Mouse (Mus musculus) adrenal gland, postnatal 4 days (tissue): ENCODE data around the gene Ccdc51. TPM values are rescaled to one million over a fixed set of nuclear protein-coding genes. Genes with fewer than 3 reads are reported as not detected.

Source experiments
- DNase-seq, 2 experiments: peaks; one replicate each; pipeline ENCODE4 v3.0.0; 2021 to 2022; ENCODE audit warnings: low spot score in 2 of 2, mixed read lengths in 2 of 2
- long read RNA-seq, 2 experiments: library from polyadenylated mRNA; stranded (forward); transcript quantifications; one replicate each; pipeline ENCODE4 v2.0.0; 2021
- total RNA-seq, 2 experiments: library from RNA; stranded (reverse); gene quantifications; 2 replicates each; pipeline ENCODE4 v1.2.3; 2021

Ccdc51 gene
- total RNA-seq: 10 to 100 TPM; 17.3 to 18.5 TPM
- long read RNA-seq, experiment 1, transcript Ccdc51-201 (4 exons, 1,526 nt): major isoform, 21 of 23 reads
- long read RNA-seq, experiment 1, partial matches to known transcripts: 2 of 23 reads
- long read RNA-seq, experiment 1, other reads (novel, unspliced or antisense): 0 of 23 reads
- long read RNA-seq, experiment 2, transcript Ccdc51-201 (4 exons, 1,526 nt): major isoform, 12 of 18 reads
- long read RNA-seq, experiment 2, partial matches to known transcripts: 4 of 18 reads
- long read RNA-seq, experiment 2, other reads (novel, unspliced or antisense): 2 of 18 reads

DNA sequence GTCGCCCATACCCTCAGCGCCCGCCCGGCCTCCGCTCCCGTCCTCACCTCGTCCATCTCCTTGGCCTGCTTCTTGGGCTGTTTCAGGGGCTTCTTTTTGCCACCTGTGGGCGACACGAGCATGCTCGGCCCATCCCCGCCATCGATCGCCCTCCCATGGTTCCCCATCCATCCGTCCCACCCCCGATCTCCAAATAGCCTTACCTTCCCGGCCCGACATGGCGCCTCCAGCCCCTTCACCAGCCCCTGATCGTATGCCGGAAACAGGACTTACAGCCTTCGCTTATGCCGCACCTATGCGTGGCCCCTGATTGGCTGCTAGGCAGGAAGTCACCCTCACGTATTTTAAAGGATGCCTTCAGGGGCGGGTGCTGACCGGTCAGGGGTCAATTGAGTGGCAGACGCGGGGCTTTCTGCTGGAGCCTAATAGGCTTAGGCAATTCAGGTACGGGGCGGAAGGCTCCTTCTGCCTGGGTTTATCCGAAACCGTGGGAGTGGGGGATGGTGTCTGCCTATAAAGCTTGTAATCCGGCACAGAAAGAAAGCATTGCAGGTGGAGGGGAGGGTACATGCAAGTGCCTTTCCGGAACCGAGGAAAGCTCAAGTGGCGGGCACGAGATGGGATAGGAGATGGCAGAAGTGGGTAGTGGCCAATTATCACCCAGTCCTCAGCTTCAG lies at the start of gene Ccdc51, which contains the start of gene Tma7:
TSS of gene Ccdc51 (plus strand) at position 370 of the 677 bp plus-strand sequence.
TSS of gene Tma7 (minus strand) at position 464 of the 677 bp plus-strand sequence.
- peak in 1 of 2 experiments; percentile 77 for DNase-seq

DNA sequence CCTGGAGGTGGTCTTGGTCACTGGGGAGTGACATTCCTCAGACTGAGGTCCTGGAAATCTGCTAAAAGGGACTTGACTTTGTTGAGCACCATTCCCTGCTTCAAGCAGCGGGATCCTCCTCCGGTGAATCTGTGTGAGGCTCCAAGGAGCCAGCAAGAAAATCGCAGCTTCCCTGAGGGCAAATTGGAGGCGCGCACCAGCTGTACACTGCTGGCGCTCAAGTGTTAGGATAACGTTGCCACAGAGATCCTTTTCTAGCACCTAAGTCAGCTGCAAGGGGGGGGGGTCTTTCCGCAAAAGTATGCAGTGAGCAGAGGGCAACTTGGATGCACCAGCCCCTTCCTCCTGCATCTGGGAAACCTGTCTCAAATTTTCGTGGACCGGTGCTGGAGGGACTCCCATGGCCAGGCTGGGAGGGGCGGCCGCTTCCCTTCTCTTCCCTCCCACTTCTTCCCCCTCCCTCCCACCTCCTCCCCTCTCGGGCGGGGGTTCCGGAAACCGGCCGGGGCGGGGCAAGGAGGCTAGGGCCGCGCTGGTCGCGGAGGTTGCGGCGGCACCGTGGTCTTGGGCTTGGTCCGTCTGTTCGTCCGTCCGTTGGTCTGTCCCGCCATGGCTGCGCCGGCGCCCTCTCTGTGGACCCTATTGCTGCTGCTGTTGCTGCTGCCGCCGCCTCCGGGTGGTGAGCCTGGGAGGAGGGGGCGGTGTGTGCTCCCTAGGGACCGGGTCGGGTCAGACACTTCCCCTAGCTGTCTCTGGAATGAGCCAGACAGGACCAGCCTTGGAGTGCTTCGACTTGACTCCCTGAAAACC lies 44.0 kb upstream of the Ccdc51 start, which contains the start of gene Shisa5:
TSS of gene Shisa5 (plus strand) at position 480 of the 810 bp plus-strand sequence.
- DNase-seq: peak; percentile 63 to 76

DNA sequence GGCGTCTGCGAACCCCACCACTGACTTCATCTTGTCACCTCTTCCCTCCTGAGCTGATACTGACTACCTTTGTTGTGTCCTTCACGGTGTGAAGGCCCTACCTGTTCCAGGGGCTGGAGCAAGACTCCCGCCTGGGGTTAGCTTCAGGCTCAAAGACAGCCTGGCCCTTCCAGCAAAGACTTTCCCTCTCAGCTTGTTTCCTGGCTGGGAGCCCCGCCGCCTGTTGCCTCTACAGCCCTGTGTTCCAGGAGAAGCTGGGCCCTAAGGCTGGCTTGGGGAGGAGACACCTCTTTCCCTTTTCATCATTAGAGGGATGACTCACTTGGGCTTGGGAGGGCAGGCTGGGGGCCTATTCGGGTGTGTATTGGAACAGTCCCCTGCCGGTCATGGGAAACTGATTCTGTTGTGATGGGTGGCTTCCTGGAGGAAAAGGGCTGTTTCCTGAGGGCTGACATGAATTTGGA lies 43.4 kb upstream of the Ccdc51 start:
- DNase-seq: no peak

DNA sequence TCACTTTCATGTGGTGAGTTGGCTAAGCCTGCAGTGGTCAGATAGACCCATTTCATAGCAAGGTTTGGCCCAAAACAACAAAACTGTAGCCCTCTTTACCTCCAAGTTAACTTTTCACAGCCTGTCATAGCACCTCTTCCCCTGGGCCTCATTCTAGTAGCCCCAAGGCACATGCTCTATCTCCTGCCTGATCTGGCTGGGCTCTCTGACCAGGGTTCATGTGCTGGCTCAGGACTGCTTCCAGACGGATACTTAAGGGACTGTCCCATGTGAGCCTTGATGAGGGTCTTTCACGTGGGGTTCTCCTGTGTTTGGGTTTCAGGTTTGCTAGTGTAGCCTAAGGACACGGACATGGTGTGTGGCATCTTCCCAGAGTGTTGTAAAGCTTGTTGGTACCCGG lies 42.6 kb upstream of the Ccdc51 start:
- no peak for DNase-seq

DNA sequence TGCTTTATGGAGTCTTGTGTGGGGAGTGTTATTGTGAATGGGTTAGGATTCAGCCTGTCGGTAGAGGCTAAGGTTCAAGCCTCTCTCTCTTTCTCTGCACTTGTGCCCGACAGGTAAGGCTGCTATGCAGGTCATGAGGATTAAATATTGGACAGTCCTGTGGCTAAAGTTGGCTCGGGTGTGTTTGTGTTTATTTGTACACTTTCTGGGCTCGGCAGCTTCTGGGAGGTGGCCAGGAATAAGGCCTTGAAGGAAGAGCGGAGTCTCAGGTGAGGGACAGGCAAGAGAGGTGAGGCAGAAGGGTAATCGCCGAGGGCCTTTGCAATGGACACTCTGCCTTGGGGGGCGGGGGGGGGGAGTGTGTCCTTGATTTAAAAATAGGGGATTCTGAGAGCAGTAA lies 42.1 kb upstream of the Ccdc51 start:
- no peak for DNase-seq

DNA sequence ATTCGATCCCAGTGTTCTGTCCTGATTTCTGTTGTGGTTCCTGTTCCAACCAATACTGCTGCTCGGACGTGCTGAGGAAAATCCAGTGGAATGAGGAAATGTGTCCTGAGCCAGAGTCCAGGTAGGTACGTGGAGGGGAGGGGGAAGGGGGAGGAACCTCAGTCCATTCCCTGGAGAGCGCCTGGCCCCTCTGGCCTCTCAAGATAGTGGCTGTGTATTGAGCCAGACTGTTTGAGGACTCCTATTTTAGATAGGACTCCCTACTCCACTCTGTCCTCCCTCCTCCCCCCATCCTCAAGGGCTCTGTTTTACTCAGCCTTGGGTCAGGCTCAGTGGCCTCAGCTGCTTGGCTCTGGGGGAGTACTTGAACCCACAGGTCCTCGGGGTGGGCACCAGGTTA lies 41.4 kb upstream of the Ccdc51 start:
- DNase-seq: no peak

DNA sequence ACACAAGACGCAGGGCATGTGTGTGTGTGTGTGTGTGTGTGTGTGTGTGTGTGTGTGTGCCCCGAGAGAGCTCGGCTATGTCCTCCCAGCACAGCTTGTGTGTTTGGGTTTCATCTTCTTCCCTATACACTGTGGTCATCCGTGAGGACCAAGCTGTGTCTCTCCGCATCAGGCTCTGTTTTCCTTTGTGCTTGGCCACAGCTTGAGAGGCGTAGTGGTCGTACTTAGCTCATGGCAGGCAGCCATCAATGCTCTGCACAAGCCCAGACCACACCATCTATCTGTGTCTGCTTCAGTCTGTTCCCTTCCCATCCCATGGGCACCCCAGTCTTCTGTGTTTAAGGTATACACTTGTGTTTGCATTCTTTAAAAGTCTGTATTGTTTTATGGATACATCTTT lies 40.9 kb upstream of the Ccdc51 start:
- no peak for DNase-seq

DNA sequence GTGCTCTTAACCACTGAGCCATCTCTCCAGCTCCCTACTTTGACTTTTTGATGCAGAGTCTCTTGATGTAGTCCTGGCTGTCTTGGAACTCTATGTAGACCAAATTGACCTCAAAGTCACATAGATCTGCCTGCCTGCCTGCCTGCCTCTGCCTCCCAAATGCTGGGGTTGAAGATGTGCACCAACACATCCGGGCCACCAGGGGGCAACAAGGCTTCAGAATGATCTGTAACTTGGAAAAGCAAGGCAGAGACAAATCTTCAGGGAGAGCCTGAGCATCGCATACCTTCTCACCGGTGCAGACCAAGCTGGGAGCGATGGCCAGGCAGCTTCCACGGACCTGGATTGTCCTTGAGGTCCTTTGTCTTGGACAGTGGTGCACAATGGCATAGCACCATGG lies 36.0 kb upstream of the Ccdc51 start:
- no peak for DNase-seq

- no peak for DNase-seq
Measured at GRCm38 (mm10) chr9:109049316-109049715, 33.0 kb upstream of the Ccdc51 start.

GRCm38 (mm10) chr9:109049996-109050673 lies 32.2 kb upstream of the Ccdc51 start:
- DNase-seq: peak in 1 of 2 experiments; percentile 1

- DNase-seq: no peak
Measured at GRCm38 (mm10) chr9:109050674-109050997, 31.7 kb upstream of the Ccdc51 start.

- DNase-seq: peak in 1 of 2 experiments; percentile 1
Measured at GRCm38 (mm10) chr9:109051011-109051501, 31.2 kb upstream of the Ccdc51 start.

DNA sequence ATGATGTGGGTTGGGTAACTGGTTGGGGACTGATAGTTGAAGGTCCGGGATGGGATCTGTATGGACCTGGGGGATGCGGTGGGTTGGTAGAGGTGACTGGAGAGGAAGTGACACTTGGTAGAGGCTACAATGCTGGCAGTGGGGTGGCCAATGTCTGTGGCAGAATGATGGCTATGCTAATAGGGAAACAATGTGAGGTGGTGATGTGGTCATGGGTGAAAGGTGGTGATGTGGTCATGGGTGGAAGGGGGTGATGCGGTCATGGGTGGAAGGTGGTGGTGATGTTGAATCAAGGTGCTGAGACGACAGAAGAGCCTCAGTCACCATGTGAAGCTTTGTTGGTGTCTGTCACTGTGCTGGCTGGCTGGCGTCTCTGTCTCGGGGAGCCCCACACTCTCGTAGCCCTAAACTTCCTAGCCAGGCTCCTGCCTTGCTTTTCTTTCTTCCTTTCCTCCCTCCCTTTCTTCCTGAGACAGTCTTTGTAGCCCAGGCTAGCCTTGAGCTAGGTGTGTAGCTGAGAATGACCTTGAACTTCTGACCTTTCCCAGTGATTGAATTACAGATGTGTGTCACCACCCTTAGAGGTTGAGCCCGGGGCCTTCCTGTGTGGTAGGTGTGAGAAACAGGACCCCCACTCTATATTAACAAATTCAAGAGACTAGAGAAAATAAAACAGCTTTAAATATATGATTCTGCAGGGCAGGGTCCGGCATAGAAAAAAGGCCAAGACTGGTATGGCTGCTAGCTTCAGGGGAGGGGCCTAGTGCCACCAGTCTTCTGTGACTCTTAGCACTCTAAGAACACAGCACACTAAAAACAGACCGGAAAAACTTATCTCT lies 30.4 kb upstream of the Ccdc51 start:
- DNase-seq: peak in 1 of 2 experiments; percentile 1

DNA sequence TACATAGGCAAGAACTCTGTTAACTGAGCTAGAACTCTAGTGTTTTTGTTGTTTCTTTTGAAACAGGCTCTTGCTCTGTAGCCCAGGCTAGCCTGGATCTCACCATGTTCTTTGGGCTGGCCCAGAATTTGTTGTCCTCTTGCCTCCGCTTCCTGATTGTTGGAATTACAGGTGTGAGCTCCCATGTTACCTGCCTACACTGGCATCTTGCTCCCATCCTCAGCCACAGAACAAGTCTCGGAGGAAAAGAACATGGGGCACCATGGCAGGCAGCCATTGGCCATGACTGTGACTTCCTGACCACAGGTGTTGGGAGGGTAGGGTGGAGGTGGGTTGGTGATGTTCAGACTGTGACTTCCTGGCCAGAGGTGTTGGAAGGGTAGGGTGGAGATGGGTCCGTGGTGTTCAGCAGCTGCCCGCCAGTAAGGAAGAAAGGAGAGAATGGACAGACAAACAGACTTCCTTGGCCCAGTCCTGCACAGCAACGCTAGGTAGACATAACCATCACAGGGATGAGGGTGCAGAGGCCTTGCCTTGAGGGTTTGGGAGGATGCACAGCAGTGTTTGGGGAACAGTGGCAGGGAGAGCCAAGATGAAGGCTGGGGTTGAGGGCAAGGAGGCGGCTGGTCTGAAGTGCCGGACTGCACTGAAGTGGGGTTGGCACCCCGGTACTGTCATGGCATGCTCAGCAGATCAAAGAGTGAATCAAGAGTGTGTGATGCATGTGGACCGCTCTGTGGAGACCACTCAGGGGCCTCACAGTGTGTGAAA lies 29.6 kb upstream of the Ccdc51 start:
- DNase-seq: peak in 1 of 2 experiments; percentile 0

GRCm38 (mm10) chr9:109053366-109053765 lies 28.9 kb upstream of the Ccdc51 start:
- DNase-seq: no peak

DNA sequence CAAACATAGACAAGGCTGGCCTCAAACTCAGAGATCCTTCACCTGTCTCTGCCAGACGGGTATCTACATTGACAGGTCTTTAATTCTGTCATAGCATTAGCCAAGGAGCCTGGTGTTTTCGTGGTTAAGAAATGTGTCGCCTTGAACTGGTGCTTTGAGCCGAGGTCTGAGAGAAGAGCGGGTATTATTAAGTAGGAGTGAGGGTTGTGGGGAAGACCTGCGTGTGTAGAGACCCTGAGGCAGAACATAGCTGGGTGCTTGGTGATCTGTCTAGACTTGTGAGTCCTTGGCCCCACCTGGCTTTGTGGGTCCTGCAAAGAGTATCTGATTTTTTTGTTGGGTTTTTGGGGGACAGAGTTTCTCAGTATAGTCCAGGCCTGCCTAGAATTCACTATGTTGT lies 28.4 kb upstream of the Ccdc51 start:
- DNase-seq: peak in 1 of 2 experiments; percentile 0

GRCm38 (mm10) chr9:109054712-109055111 lies 27.6 kb upstream of the Ccdc51 start:
- DNase-seq: peak; percentile 3 to 49

- DNase-seq: no peak
Measured at GRCm38 (mm10) chr9:109055271-109056030, 26.8 kb upstream of the Ccdc51 start.
